Mouse (Mus musculus): ENCODE results near the gene Dpp6. TPM values are rescaled to one million over a fixed set of nuclear protein-coding genes. Genes with fewer than 3 reads are reported as not detected.

Gene Dpp6
- polyA plus RNA-seq, 1 experiment from 2014 or later = 86.2 TPM

DNA sequence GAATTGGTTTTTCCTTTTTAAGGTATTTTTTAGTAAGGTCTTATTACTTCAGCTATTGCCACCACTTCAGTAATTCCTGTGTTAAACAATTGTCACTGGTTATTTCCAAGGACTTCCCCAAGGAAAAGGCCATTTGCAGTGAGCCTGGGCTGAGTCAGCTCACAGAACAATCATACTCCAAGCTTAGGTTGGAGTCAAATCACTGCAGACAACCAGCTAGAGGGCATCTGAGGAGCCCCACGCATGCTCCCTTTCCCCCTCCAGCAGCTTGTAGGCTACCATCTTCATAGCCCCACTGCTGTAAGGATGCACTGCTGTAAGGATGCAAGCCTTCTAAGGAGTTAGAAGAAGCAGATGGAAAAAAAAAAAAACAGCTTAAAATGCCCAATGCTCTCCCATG, 601.9 kb downstream of the Dpp6 start:
- no peak for ATAC-seq (ENCODE audit: low FRiP score, low read depth)

DNA sequence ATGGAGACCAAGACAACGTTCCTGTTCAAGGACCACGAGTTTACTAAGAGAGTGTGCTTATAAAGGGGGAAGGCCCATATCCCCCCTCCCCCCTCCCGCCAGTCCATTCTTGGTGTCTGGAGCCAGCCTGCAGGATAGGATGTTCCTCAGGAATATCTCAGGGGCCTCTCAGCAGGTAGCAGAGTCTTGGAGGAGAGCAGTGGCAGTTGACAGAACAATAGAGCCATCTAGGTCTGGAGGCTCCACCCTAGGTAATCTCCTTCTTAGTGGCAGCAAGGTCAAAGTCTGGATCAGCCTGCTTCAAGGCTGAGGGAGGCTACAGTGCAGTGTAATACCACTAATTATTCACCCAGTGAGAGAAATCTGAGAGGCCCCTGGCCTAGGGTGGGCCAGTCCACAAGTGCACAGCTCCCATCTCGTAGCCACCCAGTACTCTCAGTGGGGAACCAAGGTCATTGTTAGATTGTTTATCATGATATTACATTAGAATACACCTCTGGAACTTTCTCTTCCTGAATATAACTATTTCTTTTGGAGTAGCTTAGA, 604.2 kb downstream of the Dpp6 start:
- Histone ChIP-seq H3K4me2 (no peak overlapping the region), H3K27ac (replicated peaks) (no peak overlapping the region), H3K9ac (no peak overlapping the region), H3K9me3 (no peaks in the 10 kb centered on the region), H3K4me1 (replicated peaks) (no peaks in the 10 kb centered on the region), H3K4me3 (no peak overlapping the region), H3K27me3 (no peaks in the 10 kb centered on the region), H3K36me3 (0 out of 2 replicates have a peak, but pooled peaks cover 3% of the 10 kb centered on the region)
- 74% methylated on average over 4 of the region's 4 CpGs for WGBS
- ATAC-seq (ENCODE audit: low FRiP score, low read depth) = no peak

More for the DNA sequence above, 601.9 kb downstream of the Dpp6 start:
- 66% methylated on average over 1 of the region's 1 CpGs for WGBS
- H3K36me3 ChIP-seq = 0 out of 2 replicates have a peak, but pooled peaks cover 3% of the 10 kb centered on the region
- no peak overlapping the region for H3K9ac ChIP-seq
- H3K27me3 ChIP-seq = no peaks in the 10 kb centered on the region
- H3K4me3 ChIP-seq = no peak overlapping the region
- H3K9me3 ChIP-seq = no peaks in the 10 kb centered on the region
- H3K4me1 ChIP-seq (replicated peaks) = 0 out of 2 replicates have a peak, but pooled peaks cover 4% of the 10 kb centered on the region
- H3K27ac ChIP-seq (replicated peaks) = no peak overlapping the region
- H3K4me2 ChIP-seq = no peak overlapping the region

DNA sequence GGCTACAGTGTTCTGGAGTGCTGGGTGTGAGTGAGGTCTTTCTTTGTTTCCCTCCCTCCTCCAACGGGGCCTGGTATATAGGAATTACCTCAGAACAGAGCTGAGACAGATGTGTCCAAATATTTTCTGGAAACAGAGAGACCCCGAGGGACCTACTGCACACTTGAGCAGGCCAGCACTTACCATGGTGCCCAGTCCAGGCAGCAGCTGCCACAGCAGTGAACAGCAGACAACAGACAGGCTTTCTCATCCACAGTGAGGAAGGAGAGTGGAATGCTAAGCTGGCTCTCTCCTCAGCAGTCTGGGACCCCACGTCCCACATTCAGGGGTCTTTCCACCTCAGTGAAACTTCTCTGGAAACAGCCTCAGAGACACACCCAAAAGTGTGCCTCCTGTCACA, 606.8 kb downstream of the Dpp6 start:
- Histone ChIP-seq H3K9ac (no peak overlapping the region), H3K9me3 (no peaks in the 10 kb centered on the region), H3K36me3 (0 out of 2 replicates have a peak, but pooled peaks cover 3% of the 10 kb centered on the region), H3K4me1 (replicated peaks) (no peaks in the 10 kb centered on the region), H3K4me2 (no peak overlapping the region), H3K27ac (replicated peaks) (no peak overlapping the region), H3K27me3 (no peaks in the 10 kb centered on the region), H3K4me3 (no peak overlapping the region)
- peak; percentile 55; the same call in 1 of the 2 replicates for ATAC-seq (ENCODE audit: low FRiP score, low read depth)
- WGBS = 56% methylated on average over 3 of the region's 3 CpGs

DNA sequence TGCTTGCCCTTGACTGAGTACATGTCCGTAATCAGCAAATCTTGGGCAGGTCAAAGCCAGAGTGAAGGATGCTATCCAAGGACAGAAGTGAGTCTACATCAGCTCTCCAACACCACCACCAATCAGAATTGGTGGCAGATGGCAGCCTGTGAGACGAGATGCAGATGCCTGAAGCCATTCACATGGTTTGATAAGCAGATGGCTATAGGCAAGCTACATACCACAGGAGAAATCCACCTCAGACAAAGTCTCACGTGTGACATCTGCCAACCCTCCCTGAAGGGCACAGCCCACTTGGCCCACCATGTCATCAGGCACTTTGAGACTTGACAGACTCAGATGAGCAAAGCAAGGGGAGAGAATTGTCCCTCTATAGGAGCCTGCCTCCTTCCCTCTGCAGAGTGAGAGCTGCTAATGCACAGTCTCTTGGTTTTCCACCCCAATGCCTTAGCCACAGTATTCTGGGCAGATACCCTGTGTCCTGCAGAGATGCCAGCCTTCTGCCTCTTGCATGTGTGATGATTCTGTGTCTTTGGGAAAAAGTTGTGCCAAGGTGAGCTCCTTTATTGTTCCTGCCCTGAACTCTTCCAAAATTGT, 607.6 kb downstream of the Dpp6 start:
- H3K4me1 ChIP-seq (replicated peaks) = no peaks in the 10 kb centered on the region
- 0 out of 2 replicates have a peak, but pooled peaks cover 3% of the 10 kb centered on the region for H3K36me3 ChIP-seq
- no peak overlapping the region for H3K4me2 ChIP-seq
- no peak overlapping the region for H3K4me3 ChIP-seq
- H3K27ac ChIP-seq (replicated peaks) = peak overlapping the region; percentile 17; the same call in 1 of the 2 replicates
- ATAC-seq (ENCODE audit: low FRiP score, low read depth) = peak; percentile 55
- 65% methylated on average over 3 of the region's 3 CpGs for WGBS
- no peaks in the 10 kb centered on the region for H3K9me3 ChIP-seq
- no peaks in the 10 kb centered on the region for H3K27me3 ChIP-seq
- no peak overlapping the region for H3K9ac ChIP-seq

DNA sequence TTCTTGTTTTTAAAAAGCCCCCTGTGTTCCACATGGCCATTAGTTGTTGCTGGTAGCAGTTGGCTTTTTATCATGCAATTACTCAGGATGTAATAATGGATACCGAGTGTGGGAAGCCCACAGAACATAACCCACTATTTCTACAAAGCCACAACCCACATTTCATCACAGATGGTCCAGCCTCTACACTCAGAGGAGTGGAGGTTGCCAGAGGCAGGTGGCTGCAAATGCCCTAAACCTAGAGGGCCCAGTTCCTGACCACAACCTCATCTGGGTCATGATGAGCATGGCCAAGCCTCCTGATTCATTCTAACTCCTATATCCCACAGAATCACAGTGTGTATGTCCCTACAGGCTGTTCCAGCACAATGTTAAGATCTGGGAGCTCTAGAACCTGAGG, 609.2 kb downstream of the Dpp6 start:
- 74% methylated on average over 1 of the region's 1 CpGs for WGBS
- no peak overlapping the region for H3K27ac ChIP-seq (replicated peaks)
- ATAC-seq (ENCODE audit: low FRiP score, low read depth) = no peak

DNA sequence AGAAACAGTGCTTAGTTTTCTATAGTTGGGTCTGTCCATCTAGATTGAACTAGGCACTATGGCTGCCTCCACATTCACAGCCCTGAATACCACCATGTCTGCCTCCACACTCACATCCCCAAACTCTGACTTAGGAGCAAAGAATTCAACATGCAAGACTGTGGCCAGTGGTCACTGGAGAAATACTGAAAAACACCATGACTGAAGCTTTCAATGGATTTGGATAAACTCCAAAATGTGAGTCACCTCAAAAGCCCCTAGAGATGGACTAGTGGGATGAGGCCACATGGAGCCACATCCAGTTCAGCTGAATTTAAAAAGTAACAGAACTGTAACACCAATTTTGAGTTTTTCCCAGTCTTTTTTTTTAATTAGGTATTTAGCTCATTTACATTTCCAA, 616.6 kb downstream of the Dpp6 start:
- Histone ChIP-seq H3K27me3 (no peaks in the 10 kb centered on the region), H3K4me2 (no peak overlapping the region), H3K4me1 (replicated peaks) (no peaks in the 10 kb centered on the region), H3K9me3 (no peaks in the 10 kb centered on the region), H3K27ac (replicated peaks) (no peak overlapping the region), H3K9ac (no peak overlapping the region), H3K4me3 (no peak overlapping the region), H3K36me3 (no peaks in the 10 kb centered on the region)
- no peak for ATAC-seq (ENCODE audit: low FRiP score, low read depth)

More for the DNA sequence above, 609.2 kb downstream of the Dpp6 start:
- Histone ChIP-seq H3K4me3 (no peak overlapping the region), H3K27me3 (no peaks in the 10 kb centered on the region), H3K4me1 (replicated peaks) (no peaks in the 10 kb centered on the region), H3K4me2 (no peak overlapping the region), H3K36me3 (no peaks in the 10 kb centered on the region), H3K9ac (no peak overlapping the region), H3K9me3 (no peaks in the 10 kb centered on the region)

DNA sequence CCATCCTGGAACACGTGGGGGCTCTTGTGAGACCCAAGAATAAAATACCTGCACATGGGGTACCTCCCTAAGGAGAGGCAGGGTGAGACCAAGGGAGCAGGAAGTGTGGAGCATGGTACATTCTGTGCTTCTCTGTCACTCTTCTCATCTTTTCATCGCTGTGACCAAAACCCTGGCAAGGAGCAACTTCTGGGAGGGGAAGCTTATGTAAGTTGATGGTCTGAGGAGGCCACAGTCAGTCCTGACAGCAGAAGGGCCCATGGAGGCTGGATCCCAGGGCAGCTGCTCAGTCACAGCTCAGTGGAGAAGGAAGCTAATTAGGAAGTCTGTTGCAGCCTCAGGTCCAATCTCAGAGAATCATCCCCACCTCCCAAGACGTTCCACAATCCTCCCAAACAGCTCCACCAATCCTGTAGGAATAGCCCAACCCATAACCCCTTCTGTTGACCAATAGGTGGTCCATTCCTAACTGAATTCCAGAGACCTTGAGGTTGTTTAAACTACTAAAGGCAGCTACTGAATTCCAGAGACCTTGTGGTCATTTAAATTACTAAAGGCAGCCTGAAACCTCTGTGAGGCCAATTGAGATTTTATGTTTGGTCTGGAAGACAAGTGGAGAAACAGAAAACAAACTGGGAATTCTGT, 636.3 kb downstream of the Dpp6 start:
- H3K4me3 ChIP-seq = no peak overlapping the region
- no peaks in the 10 kb centered on the region for H3K4me1 ChIP-seq (replicated peaks)
- H3K36me3 ChIP-seq = 0 out of 2 replicates have a peak, but pooled peaks cover 10% of the 10 kb centered on the region
- no peaks in the 10 kb centered on the region for H3K9me3 ChIP-seq
- WGBS = 38% methylated on average over 3 of the region's 3 CpGs
- ATAC-seq (ENCODE audit: low FRiP score, low read depth) = no peak
- no peak overlapping the region for H3K9ac ChIP-seq
- no peak overlapping the region for H3K4me2 ChIP-seq
- H3K27ac ChIP-seq (replicated peaks) = no peak overlapping the region
- no peaks in the 10 kb centered on the region for H3K27me3 ChIP-seq

DNA sequence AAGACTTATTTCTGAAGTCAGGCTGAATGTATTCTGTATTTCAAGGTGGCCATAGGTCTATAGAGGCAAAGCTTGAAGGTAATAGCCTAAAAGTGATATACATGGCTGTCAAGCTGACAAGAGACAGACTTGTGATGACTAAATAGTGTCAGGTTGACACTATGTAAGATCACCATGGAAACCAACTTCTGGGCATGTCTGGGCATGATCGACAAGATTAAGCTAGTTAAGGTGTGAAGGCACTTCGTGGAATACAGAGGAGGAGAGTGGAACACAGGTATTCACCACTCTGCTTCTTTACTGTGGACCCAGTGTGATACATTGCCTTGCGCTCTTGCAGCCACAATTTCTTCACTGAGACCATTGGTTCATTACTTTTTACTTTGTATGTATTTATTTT, 637.4 kb downstream of the Dpp6 start:
- Histone ChIP-seq H3K27me3 (no peaks in the 10 kb centered on the region), H3K27ac (replicated peaks) (no peak overlapping the region), H3K4me1 (replicated peaks) (no peaks in the 10 kb centered on the region), H3K9ac (no peak overlapping the region), H3K4me3 (no peak overlapping the region), H3K36me3 (0 out of 2 replicates have a peak, but pooled peaks cover 10% of the 10 kb centered on the region), H3K4me2 (no peak overlapping the region), H3K9me3 (no peaks in the 10 kb centered on the region)
- 87% methylated on average over 3 of the region's 3 CpGs for WGBS
- no peak for ATAC-seq (ENCODE audit: low FRiP score, low read depth)

DNA sequence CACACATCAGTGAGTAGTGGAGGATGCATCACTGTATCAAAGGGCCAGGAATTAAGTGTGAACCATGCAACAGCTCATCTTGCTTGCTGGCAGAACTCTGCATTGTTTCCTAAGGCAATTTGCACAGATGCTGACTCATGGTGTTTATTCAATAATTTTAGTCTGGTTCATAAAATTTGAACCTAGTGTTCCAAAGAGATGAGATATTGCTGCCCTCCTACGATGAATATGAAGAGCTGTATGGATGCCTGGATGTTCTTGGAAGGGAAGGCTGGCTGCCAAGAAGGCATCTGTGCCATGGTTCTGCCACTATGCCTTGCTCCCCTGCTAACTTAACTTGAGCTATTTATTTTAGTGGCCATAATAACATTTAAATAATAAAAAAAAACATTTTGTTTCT, 640.0 kb downstream of the Dpp6 start:
- Histone ChIP-seq H3K27me3 (no peaks in the 10 kb centered on the region), H3K4me2 (no peak overlapping the region), H3K4me1 (replicated peaks) (no peaks in the 10 kb centered on the region), H3K9ac (no peak overlapping the region), H3K9me3 (no peaks in the 10 kb centered on the region), H3K27ac (replicated peaks) (no peak overlapping the region), H3K4me3 (no peak overlapping the region), H3K36me3 (0 out of 2 replicates have a peak, but pooled peaks cover 9% of the 10 kb centered on the region)
- no peak for ATAC-seq (ENCODE audit: low FRiP score, low read depth)
- WGBS = 62% methylated on average over 1 of the region's 1 CpGs

DNA sequence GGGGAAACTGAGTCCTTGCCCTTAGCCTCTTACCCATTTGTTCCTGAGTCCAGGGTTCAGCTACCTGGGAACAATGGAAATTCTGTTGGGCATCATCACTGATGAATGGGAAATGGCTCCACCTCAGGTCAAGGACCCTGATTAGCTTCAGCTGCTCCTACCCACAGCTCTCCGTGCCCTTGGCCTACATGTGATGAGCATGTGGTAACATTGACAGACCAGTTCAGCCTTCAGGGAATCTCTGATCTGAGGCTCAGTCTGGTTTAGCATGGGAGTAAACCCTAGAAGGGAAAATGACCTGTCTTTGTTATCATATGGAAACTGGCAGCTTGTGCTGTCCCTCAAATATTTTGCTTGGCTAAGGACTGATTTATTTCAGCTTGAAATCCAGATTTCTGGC, 640.7 kb downstream of the Dpp6 start:
- H3K36me3 ChIP-seq = 0 out of 2 replicates have a peak, but pooled peaks cover 6% of the 10 kb centered on the region
- H3K4me2 ChIP-seq = no peak overlapping the region
- ATAC-seq (ENCODE audit: low FRiP score, low read depth) = no peak
- H3K27ac ChIP-seq (replicated peaks) = no peak overlapping the region
- no peaks in the 10 kb centered on the region for H3K9me3 ChIP-seq
- no peaks in the 10 kb centered on the region for H3K27me3 ChIP-seq
- H3K4me3 ChIP-seq = no peak overlapping the region
- no peak overlapping the region for H3K9ac ChIP-seq
- WGBS = 65% methylated on average over 1 of the region's 1 CpGs
- no peaks in the 10 kb centered on the region for H3K4me1 ChIP-seq (replicated peaks)

DNA sequence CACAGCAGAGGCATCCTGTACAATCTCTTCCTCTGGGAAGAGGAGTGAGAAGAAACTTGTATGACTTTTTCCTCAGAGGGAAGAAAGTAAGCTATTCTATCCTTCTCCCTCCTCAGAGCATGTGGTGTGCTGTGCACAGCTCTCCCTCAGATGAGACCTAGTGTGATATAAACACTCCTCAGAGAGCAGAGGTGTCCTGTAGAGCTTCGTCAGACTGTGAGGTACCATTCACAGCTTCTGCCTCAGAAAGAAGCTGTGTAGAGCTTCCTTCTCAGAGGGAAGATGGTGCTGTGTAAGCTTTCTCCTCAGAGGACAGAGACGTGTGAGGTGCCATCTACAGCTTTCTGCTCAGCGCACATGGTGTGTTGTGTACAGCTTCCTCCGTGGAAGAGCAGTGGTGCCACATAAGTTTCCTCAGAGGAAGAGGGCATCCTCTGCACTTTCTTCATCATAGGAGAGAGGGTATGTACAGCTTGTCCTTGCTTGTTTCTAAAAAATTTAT, 658.0 kb downstream of the Dpp6 start:
- 0 out of 2 replicates have a peak, but pooled peaks cover 5% of the 10 kb centered on the region for H3K4me1 ChIP-seq (replicated peaks)
- no peak for ATAC-seq (ENCODE audit: low FRiP score, low read depth)
- 86% methylated on average over 4 of the region's 4 CpGs for WGBS
- H3K4me3 ChIP-seq = no peak overlapping the region
- no peaks in the 10 kb centered on the region for H3K27me3 ChIP-seq
- H3K9ac ChIP-seq = no peak overlapping the region
- no peak overlapping the region for H3K27ac ChIP-seq (replicated peaks)
- H3K4me2 ChIP-seq = no peak overlapping the region
- peaks cover 2% of the 10 kb centered on the region; the same call in 1 of the 2 replicates for H3K36me3 ChIP-seq
- H3K9me3 ChIP-seq = no peaks in the 10 kb centered on the region

DNA sequence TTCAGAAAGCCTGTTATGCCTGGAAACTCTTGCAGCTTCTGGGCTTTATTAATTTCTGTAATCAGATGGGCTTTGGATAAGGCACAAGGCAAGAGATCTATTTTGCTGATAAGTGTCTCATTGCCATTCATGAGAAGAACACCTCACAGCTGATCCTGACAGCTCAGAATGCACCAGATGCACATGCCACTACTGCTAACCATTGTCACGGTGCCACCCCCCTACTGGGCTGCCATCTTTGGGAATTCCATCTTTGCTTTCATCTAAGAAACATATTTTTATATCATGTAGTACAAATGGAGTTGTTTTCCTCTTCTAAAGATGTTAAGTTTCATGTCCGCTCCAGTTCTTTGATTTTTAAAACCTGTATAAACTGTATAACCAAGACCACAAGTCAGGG, 664.7 kb downstream of the Dpp6 start:
- Histone ChIP-seq H3K4me2 (no peak overlapping the region), H3K36me3 (peaks cover 4% of the 10 kb centered on the region; the same call in 1 of the 2 replicates), H3K27me3 (no peaks in the 10 kb centered on the region), H3K9ac (no peak overlapping the region), H3K27ac (replicated peaks) (peak overlapping the region; percentile 17; the same call in 1 of the 2 replicates), H3K4me3 (no peak overlapping the region), H3K9me3 (no peaks in the 10 kb centered on the region), H3K4me1 (replicated peaks) (0 out of 2 replicates have a peak, but pooled peaks cover 5% of the 10 kb centered on the region)
- ATAC-seq (ENCODE audit: low FRiP score, low read depth) = no peak
- WGBS = 74% methylated on average over 2 of the region's 2 CpGs

Data from hindbrain, embryonic 15.5 days (tissue).